Mouse (Mus musculus): Measurements from ENCODE around the gene Prmt8. TPM values are rescaled to one million over a fixed set of nuclear protein-coding genes. Genes with fewer than 3 reads are reported as not detected.

Gene Prmt8
- polyA plus RNA-seq, 1 experiment = 0.22 TPM

DNA sequence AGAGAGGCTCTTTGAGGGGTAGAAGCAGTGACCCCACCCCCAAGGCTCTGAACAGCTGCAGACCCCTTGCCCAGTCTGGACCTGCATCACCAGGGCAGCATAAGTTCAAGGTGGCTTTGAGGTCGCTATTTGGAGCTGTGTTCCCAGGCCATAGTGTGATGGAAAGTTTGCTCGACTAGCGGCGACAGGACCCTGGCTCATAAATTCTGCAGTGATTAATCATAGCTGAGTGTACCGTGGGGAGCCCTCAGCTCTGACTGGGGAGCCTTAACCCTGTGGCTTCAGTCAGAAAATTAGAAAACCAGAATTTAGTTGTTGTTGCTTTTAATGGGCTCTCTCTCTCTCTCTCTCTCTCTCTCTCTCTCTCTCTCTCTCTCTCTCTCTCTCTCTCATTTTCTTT is 54.4 kb downstream of the Prmt8 start:
- H3K36me3 ChIP-seq (ENCODE audit: control insufficient read depth, insufficient read depth, low read length, poor library complexity, severe bottlenecking) = no peaks in the 10 kb centered on the region
- H3K9me3 ChIP-seq (replicated peaks; ENCODE audit: control insufficient read depth, insufficient read depth, low read length, poor library complexity, severe bottlenecking) = peaks cover 6% of the 10 kb centered on the region; the same call in 1 of the 2 replicates
- TF ChIP-seq CTCF (IDR thresholded peaks at IDR 0.05; ENCODE audit: low read depth, low read length) = no peak
- TF ChIP-seq POLR2A (IDR thresholded peaks at IDR 0.05; ENCODE audit: insufficient read depth, low read length) = no peak
- TF ChIP-seq EP300 (IDR thresholded peaks at IDR 0.05; ENCODE audit: insufficient read depth, low read depth, low read length) = no peak

GRCm38 (mm10) chr6:127708218-127708628 is 61.0 kb downstream of the Prmt8 start:
- H3K27ac ChIP-seq (ENCODE audit: insufficient read depth, low read length) = no peak overlapping the region
- no peaks in the 10 kb centered on the region for H3K27me3 ChIP-seq (ENCODE audit: control insufficient read depth, insufficient read depth, low read length, poor library complexity, severe bottlenecking)
- no peak overlapping the region for H3K9ac ChIP-seq (ENCODE audit: low read depth, poor library complexity, severe bottlenecking)
- no peak for TF ChIP-seq EP300 (IDR thresholded peaks at IDR 0.05; ENCODE audit: insufficient read depth, low read depth, low read length)
- no peak for TF ChIP-seq POLR2A (IDR thresholded peaks at IDR 0.05; ENCODE audit: insufficient read depth, low read length)
- TF ChIP-seq CTCF (IDR thresholded peaks at IDR 0.05; ENCODE audit: low read depth, low read length) = no peak
- no peaks in the 10 kb centered on the region for H3K36me3 ChIP-seq (ENCODE audit: control insufficient read depth, insufficient read depth, low read length, poor library complexity, severe bottlenecking)
- H3K9me3 ChIP-seq (replicated peaks; ENCODE audit: control insufficient read depth, insufficient read depth, low read length, poor library complexity, severe bottlenecking) = peaks cover 6% of the 10 kb centered on the region; the same call in 1 of the 2 replicates
- peaks cover 3% of the 10 kb centered on the region for H3K4me1 ChIP-seq (ENCODE audit: control insufficient read depth, insufficient read depth, low read length)
- no peak overlapping the region for H3K4me3 ChIP-seq (ENCODE audit: low read depth, low read length)

More for the DNA sequence above, 54.4 kb downstream of the Prmt8 start:
- Histone ChIP-seq H3K4me3 (ENCODE audit: low read depth, low read length) (no peak overlapping the region), H3K4me1 (ENCODE audit: control insufficient read depth, insufficient read depth, low read length) (no peaks in the 10 kb centered on the region), H3K9ac (ENCODE audit: low read depth, poor library complexity, severe bottlenecking) (no peak overlapping the region), H3K27me3 (ENCODE audit: control insufficient read depth, insufficient read depth, low read length, poor library complexity, severe bottlenecking) (no peaks in the 10 kb centered on the region), H3K27ac (ENCODE audit: insufficient read depth, low read length) (no peak overlapping the region)

GRCm38 (mm10) chr6:127701036-127701783 is 68.1 kb downstream of the Prmt8 start:
- TF ChIP-seq EP300 (IDR thresholded peaks at IDR 0.05; ENCODE audit: insufficient read depth, low read depth, low read length) (peak; percentile 94), CTCF (IDR thresholded peaks at IDR 0.05; ENCODE audit: low read depth, low read length) (no peak), POLR2A (IDR thresholded peaks at IDR 0.05; ENCODE audit: insufficient read depth, low read length) (no peak)
- H3K9me3 ChIP-seq (replicated peaks; ENCODE audit: control insufficient read depth, insufficient read depth, low read length, poor library complexity, severe bottlenecking) = no peaks in the 10 kb centered on the region
- H3K36me3 ChIP-seq (ENCODE audit: control insufficient read depth, insufficient read depth, low read length, poor library complexity, severe bottlenecking) = no peaks in the 10 kb centered on the region
- H3K4me1 ChIP-seq (ENCODE audit: control insufficient read depth, insufficient read depth, low read length) = peaks cover 14% of the 10 kb centered on the region
- H3K27ac ChIP-seq (ENCODE audit: insufficient read depth, low read length) = no peak overlapping the region
- H3K27me3 ChIP-seq (ENCODE audit: control insufficient read depth, insufficient read depth, low read length, poor library complexity, severe bottlenecking) = no peaks in the 10 kb centered on the region
- no peak overlapping the region for H3K9ac ChIP-seq (ENCODE audit: low read depth, poor library complexity, severe bottlenecking)
- no peak overlapping the region for H3K4me3 ChIP-seq (ENCODE audit: low read depth, low read length)

DNA sequence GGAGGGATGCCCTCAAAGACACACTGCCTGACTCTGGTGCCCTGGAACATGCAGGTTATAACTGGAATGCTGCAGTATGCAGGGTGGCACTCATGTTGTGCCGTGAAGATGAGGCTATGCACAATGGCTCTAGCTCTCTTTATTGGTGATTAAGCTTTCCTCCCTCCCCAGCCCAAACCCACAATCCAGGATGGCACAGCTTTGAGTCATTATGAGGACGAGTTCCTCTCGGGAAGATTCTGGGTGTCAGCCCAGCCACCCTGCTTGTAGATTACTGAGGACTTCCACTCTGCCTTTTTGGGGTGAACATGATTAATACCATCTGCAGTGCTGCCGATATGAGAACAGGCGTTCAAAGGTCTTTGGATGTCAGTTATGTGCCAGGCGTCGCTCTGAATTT is 75.6 kb downstream of the Prmt8 start:
- H3K27ac ChIP-seq (ENCODE audit: insufficient read depth, low read length) = no peak overlapping the region
- no peaks in the 10 kb centered on the region for H3K27me3 ChIP-seq (ENCODE audit: control insufficient read depth, insufficient read depth, low read length, poor library complexity, severe bottlenecking)
- no peaks in the 10 kb centered on the region for H3K36me3 ChIP-seq (ENCODE audit: control insufficient read depth, insufficient read depth, low read length, poor library complexity, severe bottlenecking)
- H3K4me3 ChIP-seq (ENCODE audit: low read depth, low read length) = no peak overlapping the region
- TF ChIP-seq CTCF (IDR thresholded peaks at IDR 0.05; ENCODE audit: low read depth, low read length) (no peak), POLR2A (IDR thresholded peaks at IDR 0.05; ENCODE audit: insufficient read depth, low read length) (no peak), EP300 (IDR thresholded peaks at IDR 0.05; ENCODE audit: insufficient read depth, low read depth, low read length) (no peak)
- H3K4me1 ChIP-seq (ENCODE audit: control insufficient read depth, insufficient read depth, low read length) = peaks cover 4% of the 10 kb centered on the region
- no peak overlapping the region for H3K9ac ChIP-seq (ENCODE audit: low read depth, poor library complexity, severe bottlenecking)
- no peaks in the 10 kb centered on the region for H3K9me3 ChIP-seq (replicated peaks; ENCODE audit: control insufficient read depth, insufficient read depth, low read length, poor library complexity, severe bottlenecking)

- H3K4me1 ChIP-seq (ENCODE audit: control insufficient read depth, insufficient read depth, low read length) = peaks cover 4% of the 10 kb centered on the region
- H3K4me3 ChIP-seq (ENCODE audit: low read depth, low read length) = no peak overlapping the region
- no peak for TF ChIP-seq CTCF (IDR thresholded peaks at IDR 0.05; ENCODE audit: low read depth, low read length)
- TF ChIP-seq EP300 (IDR thresholded peaks at IDR 0.05; ENCODE audit: insufficient read depth, low read depth, low read length) = peak; percentile 80
- H3K27me3 ChIP-seq (ENCODE audit: control insufficient read depth, insufficient read depth, low read length, poor library complexity, severe bottlenecking) = no peaks in the 10 kb centered on the region
- no peaks in the 10 kb centered on the region for H3K36me3 ChIP-seq (ENCODE audit: control insufficient read depth, insufficient read depth, low read length, poor library complexity, severe bottlenecking)
- no peak overlapping the region for H3K27ac ChIP-seq (ENCODE audit: insufficient read depth, low read length)
- H3K9ac ChIP-seq (ENCODE audit: low read depth, poor library complexity, severe bottlenecking) = no peak overlapping the region
- H3K9me3 ChIP-seq (replicated peaks; ENCODE audit: control insufficient read depth, insufficient read depth, low read length, poor library complexity, severe bottlenecking) = no peaks in the 10 kb centered on the region
Observed at GRCm38 (mm10) chr6:127692298-127692697, 77.0 kb downstream of the Prmt8 start.

- Histone ChIP-seq H3K4me3 (ENCODE audit: low read depth, low read length) (no peak overlapping the region), H3K27ac (ENCODE audit: insufficient read depth, low read length) (no peak overlapping the region), H3K9ac (ENCODE audit: low read depth, poor library complexity, severe bottlenecking) (no peak overlapping the region), H3K36me3 (ENCODE audit: control insufficient read depth, insufficient read depth, low read length, poor library complexity, severe bottlenecking) (no peaks in the 10 kb centered on the region), H3K9me3 (replicated peaks; ENCODE audit: control insufficient read depth, insufficient read depth, low read length, poor library complexity, severe bottlenecking) (no peaks in the 10 kb centered on the region), H3K4me1 (ENCODE audit: control insufficient read depth, insufficient read depth, low read length) (peaks cover 1% of the 10 kb centered on the region), H3K27me3 (ENCODE audit: control insufficient read depth, insufficient read depth, low read length, poor library complexity, severe bottlenecking) (no peaks in the 10 kb centered on the region)
- TF ChIP-seq POLR2A (IDR thresholded peaks at IDR 0.05; ENCODE audit: insufficient read depth, low read length) (no peak), CTCF (IDR thresholded peaks at IDR 0.05; ENCODE audit: low read depth, low read length) (no peak), EP300 (IDR thresholded peaks at IDR 0.05; ENCODE audit: insufficient read depth, low read depth, low read length) (no peak)
Observed at GRCm38 (mm10) chr6:127687181-127687860, 82.0 kb downstream of the Prmt8 start.

Measured in ES-Bruce4 (cell line).